Mouse (Mus musculus): ENCODE data around the gene Dnajc3.
A peak's percentile ranks its signal among the peaks of the same experiment; 100 is the strongest.

The Dnajc3 gene

GRCm38 (mm10) chr14:118986653-118987522 is 49.1 kb downstream of the Dnajc3 start:
- DNase-seq: peak; percentile 81

DNA sequence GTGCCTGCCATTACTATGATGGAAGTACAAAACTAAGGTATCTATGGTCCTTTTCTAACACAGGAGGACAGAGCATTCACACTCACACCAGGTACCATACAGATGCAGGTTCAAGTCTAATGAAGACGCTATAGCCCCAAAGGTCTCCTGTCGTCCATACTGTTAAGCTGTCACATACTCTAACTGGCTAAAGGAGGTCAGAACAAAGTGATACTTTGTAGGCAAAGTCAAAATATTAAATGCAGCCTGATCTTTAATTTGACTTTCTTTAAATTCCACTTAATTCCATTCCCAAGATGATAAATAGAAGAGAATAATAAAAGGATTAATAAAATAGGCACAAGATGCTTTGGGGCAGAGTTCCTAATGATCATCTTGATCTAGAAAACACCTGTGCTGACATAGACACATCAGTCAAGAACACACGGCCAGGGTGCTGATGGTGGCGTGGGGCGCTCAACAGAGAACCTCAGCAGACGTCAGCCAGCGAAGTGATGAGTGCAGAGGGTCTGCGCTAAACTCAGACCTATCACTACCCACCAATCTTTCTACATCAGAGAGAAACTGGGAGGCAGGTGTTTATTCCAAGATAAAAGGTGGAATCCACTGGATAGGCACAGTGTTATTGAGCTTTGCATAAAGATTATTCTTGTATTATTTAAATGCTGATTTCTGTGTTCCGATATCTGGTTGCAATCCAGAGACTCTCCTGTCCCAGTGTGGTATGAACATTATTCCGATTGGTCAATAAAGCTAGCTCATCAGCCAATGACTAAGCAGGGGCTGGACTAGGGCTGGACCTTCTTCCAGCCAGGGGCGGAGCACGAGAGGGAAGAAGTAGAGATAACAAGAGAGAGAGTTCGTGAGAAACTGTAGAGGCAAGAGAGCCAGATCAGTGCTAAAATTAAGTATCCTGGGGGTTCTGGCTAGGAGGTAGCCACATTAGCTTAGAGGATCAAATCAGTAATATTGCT is 50.0 kb downstream of the Dnajc3 start:
- DNase-seq: no peak

GRCm38 (mm10) chr14:118995226-118995925 is 57.6 kb downstream of the Dnajc3 start:
- no peak for DNase-seq

- DNase-seq: peak; percentile 67
These were observed 65.5 kb downstream of the Dnajc3 start for GRCm38 (mm10) chr14:119003320-119003719.

DNA sequence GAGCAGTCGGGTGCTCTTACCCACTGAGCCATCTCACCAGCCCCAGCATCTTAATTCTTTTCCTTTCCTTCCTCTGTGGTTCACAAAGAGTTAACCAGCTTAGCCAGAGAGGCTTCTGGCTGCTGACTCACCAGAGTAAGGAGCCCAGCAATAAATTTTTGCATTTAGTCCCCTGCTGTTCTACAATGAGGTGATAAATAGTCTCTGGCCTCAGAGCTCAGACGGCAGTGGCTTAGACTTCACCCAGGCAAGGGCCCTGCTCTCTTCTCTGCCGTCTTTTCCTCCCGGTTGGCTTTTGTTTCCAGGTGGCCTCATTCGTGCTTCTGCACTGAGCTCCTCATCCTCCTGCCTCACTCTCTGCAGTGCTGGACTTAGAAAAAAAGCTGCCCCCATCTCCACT is 68.1 kb downstream of the Dnajc3 start:
- DNase-seq: no peak

- DNase-seq: peak; percentile 36
These were observed 68.8 kb downstream of the Dnajc3 start for GRCm38 (mm10) chr14:119006441-119007102.

- peak; percentile 96 for DNase-seq
These were observed 69.6 kb downstream of the Dnajc3 start for GRCm38 (mm10) chr14:119007103-119007951.

GRCm38 (mm10) chr14:119008031-119008590 is 70.3 kb downstream of the Dnajc3 start:
- DNase-seq: no peak

DNA sequence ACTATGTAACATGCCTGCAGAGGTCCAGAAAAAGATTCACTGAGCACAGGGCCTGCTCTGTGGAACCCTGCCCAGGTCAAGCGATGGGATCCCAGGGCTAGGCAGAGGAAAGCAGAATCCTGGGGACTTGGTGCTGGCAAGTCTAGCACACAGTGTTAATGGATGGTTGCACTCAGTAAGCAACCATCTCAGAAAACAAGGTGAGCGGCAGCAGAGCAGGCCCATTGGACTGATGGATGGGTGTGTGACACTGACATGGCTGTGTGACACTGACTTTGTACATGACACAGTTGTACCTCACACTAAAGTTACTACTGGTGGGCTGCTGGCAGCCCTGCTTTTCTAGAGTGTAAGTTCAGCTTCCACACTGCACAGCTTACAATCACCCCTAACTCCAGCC is 71.8 kb downstream of the Dnajc3 start:
- DNase-seq: no peak

DNA sequence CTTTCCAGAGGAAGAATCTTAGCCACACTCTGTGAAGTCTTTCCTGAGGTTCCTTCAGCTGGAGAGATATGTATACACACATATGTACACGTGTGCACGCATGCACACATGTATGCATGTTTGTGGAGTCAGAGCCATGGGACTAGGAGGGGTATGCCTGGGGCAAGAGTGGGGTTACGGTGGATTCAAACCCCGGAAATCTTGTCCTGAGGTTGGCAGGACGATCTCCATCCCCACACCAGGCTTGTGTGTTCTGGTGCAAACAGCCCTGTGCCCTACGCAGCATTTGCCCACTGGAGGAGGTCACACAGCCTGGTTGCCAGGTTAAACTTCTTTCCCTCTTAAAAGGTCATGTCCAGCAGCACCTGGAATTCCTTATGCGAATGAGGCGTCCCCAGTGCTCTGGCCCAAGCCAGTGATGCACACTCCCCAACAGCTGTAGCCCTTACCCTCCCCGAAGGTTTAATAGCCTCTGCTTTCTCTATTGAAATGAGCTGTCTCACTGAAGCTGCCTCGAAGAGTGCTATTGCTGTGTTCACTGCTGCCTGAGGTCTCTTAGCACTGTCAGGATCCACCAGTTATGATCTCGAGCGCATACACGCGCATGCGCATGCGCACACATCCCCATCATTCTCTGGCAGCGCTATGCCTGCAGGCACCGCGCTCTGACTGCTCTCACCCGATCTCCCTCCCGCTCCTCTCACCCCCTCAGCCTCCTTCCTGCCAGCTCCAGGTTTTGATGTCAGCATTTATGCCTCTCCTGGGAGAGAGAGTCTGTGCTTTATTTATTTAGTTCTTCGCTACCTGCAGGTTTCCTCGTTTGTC is 75.0 kb downstream of the Dnajc3 start:
- peak; percentile 77 for DNase-seq

- DNase-seq: no peak
These were observed 75.8 kb downstream of the Dnajc3 start for GRCm38 (mm10) chr14:119013549-119013948.

GRCm38 (mm10) chr14:119025889-119026288 is 88.1 kb downstream of the Dnajc3 start:
- peak; percentile 53 for DNase-seq

GRCm38 (mm10) chr14:119027130-119027529 is 89.4 kb downstream of the Dnajc3 start:
- DNase-seq: peak; percentile 79

- DNase-seq: no peak
These were observed 90.0 kb downstream of the Dnajc3 start for GRCm38 (mm10) chr14:119027675-119028253.
